Mouse (Mus musculus): ENCODE data around the gene Cdk5. TPM values are rescaled to one million over a fixed set of nuclear protein-coding genes. Genes with fewer than 3 reads are reported as not detected.
"Not testable (repeated sequence)": the region's sequence is repeated elsewhere in the genome, so short reads cannot be mapped to it uniquely, and the experiment has no call there.

Cdk5 gene
- total RNA-seq, 2 experiments from 2014 or later: 21.5 to 25.0 TPM

DNA sequence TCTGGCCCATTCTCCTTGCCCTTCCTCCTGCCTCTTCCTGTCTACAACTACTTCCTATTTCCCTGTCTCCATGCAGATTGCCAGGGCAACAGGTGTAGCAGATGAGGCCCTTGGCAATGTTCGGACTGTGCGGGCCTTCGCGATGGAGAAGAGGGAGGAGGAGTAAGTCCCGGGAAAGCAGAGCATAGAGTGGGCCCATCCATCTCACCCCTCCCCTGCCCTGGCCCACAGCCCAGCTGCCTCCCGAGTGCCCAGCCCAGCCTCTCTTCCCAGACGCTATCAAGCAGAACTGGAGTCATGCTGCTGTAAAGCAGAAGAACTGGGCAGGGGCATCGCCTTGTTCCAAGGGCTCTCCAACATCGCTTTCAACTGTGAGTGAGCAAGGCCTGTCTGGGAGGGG is 21.4 kb downstream of the Cdk5 start:
- intact Hi-C loops (cut with DNase I): no loop called here
- peak; percentile 41 to 50 for DNase-seq

DNA sequence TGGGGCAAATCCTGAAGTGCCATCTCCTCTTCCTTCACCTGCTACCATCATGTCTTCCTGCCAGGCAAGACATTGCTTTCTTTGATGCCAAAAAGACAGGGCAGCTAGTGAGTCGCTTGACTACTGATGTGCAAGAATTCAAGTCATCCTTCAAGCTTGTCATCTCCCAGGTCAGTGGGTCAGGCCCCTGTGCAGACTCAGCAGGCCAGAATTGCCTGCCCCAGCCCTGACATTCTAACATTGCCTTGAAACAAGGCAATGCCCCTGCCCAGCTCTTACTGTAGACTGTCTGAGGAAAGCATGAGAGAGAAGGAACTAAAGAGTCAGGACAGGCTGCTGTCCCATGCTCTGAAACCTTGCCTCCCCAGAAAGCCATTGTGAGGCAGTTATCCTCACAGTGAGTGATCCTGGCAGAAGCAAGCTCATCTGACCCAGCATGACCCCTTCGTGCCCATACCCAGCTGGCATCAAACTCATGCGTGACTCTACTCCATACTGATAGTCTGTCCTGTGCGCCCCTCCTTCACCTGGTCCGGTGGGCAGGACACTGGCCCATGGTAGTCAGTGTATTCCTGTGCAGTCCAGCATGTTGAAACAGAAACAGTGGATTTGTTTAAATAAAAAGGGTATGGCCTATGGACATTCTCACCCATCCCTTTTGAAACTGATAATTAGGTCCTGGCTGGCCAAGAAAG is 22.3 kb downstream of the Cdk5 start:
- intact Hi-C loops (cut with DNase I): no loop called here
- DNase-seq: no peak

DNA sequence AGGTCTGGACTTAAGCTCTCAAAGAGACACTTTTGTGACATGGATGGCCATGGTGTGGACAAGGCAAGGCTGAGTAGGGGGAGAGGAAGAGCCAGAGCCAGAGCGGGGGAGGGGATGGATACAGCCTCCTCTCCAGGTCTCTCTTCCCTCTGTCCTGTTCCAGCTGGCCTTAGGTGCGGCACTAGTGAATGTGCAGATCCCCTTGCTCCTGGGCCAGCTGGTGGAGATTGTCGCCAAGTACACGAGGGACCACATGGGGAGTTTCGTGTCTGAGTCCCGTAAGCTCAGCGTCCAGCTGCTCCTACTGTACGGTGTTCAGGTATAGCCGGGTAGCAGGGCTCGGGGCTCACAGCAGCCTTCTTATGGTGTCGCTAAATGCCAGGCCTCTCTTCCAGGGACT is 23.0 kb downstream of the Cdk5 start:
- intact Hi-C loops (cut with DNase I): no loop called here
- no peak for DNase-seq

DNA sequence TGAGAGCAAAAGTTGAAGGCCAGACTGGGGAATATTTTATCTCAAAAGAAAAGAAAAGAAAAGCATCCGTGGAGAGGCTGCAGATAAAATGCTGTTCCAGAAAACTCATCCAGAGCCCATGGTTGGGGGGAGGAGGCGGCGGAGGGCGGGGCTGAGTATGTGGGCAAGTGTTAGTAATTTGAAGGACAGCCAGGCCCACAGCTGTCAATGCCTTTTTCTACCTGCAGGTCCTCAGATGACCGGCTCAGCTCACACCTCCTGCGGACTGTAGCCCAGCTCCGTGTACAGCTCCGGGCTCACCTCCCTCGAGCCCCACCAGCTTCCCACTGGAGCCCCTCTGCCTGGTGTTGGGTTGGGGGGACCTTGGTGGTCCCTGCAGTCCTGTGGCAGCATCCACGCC is 23.6 kb downstream of the Cdk5 start:
- no peak for DNase-seq
- intact Hi-C loops (cut with DNase I): no loop called here

DNA sequence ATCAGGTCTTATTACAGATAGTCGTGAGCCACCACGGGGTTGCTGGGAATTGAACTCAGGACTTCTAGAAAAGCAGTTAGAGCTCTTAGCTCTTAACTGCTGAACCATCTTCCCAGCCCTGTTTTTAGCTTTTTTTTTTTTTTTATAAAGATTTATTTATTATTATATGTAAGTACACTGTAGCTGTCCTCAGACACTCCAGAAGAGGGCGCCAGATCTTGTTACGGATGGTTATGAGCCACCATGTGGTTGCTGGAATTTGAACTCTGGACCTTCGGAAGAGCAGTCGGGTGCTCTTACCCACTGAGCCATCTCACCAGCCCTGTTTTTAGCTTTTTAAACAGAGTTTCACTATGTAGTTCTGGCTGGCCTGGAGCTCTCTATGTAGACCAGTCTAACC is 27.1 kb downstream of the Cdk5 start:
- DNase-seq; intact Hi-C loops (cut with DNase I): not testable (repeated sequence)

DNA sequence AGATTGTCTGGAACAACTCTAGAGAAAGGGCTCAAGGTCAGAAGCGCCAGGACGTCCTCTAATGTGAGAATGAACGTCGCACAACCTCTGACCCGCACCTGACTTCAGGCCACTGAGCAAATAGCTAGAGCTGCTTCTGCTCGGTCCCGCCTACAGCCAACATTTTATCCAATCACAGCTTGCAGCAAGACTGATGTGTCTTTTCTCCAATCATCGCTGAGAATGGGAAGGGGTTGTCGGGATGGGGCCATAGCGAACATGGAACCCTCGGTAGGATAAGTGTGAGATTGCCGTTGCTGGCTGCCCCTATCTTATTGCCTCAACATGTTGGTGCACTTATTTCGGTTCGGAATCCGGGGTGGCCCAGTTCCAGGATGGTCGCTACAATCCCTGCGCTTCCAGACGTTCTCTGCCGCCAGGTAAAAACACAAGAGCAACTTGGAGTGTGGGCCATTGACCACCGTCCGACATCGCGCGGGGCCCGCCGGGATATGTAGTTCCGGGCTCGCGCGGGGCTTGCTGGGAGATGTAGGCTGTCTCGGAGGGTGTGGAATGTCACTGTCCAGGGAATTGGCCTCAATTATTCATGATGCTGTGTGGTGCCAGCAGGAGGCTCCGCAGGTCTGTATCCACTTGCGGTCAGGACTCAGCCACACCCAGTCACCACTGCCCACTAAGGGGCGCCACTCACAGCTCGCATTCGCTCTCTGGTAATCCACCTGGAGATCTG is 29.0 kb downstream of the Cdk5 start:
- intact Hi-C loops (cut with DNase I): loop anchor here (2.0 kb wide), 1 partner anchor 28 kb away; the partner anchor contains the start of genes Cdk5 and Slc4a2
- peak; percentile 97 to 99 for DNase-seq

DNA sequence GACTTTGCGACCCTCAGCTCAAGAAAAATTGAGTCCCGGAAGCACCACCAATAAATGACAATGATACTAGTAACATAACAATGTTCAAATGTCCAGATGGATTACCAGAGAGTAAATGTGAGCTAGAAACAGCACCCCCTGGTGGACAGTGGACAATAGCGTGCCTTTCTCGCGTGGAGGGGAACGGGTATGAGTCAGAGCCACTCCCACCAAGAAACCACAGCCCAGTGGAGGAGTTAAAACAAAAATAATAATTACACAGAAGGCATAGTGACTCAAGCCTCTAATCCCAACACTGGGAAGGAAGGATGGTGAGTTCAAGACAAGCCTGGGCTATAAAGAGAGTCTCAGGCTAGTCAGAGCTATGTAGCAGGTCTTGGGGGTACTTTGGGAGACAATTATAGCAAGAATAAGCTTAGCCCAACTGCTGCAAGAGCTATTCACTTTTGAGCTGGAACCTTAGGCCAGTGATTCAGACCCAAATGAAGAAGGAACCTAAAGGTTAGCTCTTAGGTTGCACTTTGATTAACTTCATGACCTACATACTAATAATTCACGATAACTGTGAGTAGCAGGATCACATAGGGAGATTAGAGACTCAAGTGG is 29.8 kb downstream of the Cdk5 start, which contains the start of gene Abcb8:
TSS of gene Abcb8 (plus strand) at position 272 of the 606 bp plus-strand sequence.
- intact Hi-C loops (cut with DNase I): loop anchor here (2.0 kb wide), 2 partner anchors 33 to 57 kb away; no protein-coding TSS in a partner anchor
- DNase-seq: peak; percentile 87 to 92

DNA sequence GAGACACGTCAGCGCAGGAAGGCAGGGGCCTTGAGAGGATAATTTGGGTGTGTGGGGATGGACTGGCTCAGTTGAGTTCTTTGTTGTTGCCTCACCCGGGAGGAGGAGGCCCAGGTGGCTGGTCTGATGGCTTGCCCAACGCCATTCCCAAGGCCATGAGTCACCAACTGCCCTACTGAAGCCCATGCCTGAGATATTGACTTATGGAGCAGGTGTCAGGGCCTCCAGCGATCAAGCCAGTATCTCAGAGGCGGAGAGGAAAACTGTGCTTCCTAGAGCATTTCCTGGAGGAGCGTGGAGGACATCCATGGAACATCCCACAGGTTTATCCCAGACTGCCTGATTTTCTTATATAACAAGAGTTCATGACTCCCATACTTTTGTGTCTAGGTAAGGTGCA is 30.6 kb downstream of the Cdk5 start:
- no peak for DNase-seq
- intact Hi-C loops (cut with DNase I): loop anchor here (2.0 kb wide), 2 partner anchors 32 to 56 kb away; no protein-coding TSS in a partner anchor

DNA sequence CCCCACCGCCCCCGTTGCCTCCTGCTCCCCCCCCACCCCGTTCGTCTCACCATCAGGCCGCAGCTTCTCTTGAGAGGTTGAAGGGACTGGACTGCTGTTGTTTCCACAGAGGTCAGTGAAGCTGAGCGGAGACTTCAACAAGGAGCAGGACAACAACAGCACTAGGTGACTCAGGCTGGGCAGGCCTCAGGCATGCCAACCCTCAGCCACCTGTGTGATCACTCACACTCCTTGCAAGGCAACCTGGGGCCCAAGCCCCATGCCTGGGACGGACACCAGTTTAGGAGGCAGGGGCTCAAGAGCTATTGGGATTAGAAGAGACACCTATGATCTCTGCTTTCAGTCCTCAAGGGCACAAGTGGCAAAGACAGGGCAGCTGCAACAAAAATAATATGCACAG is 31.5 kb downstream of the Cdk5 start, which contains the start of gene Atg9b:
TSS of gene Atg9b (minus strand) at position 280 of the 400 bp plus-strand sequence.
- intact Hi-C loops (cut with DNase I): loop anchor here (2.0 kb wide), 2 partner anchors 31 to 55 kb away; no protein-coding TSS in a partner anchor
- DNase-seq: no peak

DNA sequence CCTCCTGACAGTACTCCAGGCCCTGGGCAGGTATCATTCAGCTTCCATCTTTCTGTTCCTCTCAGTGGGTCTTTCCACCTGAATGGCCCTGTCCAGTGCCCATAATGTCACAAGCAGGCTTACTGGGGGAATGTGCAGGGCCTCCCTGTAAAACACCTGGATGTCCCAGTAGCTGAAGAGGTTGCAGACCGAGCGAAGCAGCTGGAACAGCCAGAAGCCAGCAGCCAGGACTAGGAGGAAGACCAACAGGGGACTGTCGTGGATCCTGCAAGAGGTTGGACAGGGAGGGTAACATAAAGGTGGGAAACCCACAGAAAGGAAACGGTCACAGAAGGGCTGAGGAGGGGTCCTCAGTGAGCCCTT is 33.7 kb downstream of the Cdk5 start:
- intact Hi-C loops (cut with DNase I): no loop called here
- DNase-seq: no peak

DNA sequence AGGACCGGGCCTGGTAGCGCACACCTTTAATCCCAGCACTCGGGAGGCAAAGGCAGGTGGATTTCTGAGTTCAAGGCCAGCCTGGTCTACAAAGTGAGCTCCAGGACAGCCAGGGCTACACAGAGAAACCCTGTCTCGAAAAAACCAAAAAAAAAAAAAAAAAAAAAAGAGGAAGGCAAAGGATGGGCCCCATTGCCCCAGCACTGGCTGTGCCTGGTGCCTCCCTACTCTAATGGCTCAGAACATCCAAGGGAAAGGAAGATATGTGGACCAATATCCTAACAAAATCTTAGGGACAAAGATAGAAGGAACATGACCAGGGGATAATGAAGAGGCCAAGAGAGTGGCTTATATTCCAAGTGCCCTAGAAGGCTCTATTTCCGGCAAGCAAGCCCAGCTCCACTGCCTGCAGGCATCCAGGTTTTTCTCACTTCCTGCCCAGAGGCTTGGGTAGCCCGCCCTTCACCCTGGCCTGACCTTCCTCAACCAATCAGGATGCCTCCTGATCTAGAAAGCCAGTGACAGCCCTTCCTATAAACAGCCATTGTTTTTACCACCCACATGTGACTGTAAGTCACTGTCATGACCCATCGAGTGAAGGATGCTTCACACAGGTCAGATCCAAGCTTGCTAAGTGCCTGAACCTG is 34.2 kb downstream of the Cdk5 start:
- DNase-seq: peak; percentile 46 to 61
- intact Hi-C loops (cut with DNase I): no loop called here

DNA sequence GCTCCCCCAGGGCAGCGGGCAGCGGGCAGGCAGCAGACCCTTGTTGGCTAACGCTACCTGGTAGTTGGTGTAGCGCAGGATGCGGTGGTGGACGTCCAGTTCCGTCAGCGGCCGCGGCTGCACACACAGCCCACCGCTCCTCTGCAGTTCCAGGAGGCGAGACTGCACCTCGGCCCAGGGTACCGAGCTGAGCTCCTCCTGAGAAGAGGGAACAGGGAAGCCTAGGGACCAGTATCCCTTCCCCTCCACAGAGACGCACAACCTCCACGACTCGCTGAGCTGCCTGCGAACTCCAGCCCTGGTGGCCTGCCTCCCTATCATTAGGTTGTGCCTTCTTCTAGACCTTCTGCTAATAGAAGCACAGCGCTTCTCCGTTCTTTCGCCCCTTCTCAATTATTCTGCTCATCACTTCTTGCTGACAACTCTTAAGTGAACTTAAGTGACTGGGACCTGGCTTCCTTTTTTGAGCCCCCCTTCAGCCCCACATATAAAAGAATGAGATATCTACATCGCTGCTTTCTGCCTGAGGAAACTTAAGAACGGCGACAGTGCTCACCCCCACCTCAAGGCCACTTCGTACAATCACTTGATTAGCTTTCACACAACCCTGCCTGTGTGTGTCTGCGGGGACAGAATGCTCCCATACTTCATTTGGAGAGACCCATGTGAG is 34.9 kb downstream of the Cdk5 start:
- intact Hi-C loops (cut with DNase I): no loop called here
- no peak for DNase-seq

DNA sequence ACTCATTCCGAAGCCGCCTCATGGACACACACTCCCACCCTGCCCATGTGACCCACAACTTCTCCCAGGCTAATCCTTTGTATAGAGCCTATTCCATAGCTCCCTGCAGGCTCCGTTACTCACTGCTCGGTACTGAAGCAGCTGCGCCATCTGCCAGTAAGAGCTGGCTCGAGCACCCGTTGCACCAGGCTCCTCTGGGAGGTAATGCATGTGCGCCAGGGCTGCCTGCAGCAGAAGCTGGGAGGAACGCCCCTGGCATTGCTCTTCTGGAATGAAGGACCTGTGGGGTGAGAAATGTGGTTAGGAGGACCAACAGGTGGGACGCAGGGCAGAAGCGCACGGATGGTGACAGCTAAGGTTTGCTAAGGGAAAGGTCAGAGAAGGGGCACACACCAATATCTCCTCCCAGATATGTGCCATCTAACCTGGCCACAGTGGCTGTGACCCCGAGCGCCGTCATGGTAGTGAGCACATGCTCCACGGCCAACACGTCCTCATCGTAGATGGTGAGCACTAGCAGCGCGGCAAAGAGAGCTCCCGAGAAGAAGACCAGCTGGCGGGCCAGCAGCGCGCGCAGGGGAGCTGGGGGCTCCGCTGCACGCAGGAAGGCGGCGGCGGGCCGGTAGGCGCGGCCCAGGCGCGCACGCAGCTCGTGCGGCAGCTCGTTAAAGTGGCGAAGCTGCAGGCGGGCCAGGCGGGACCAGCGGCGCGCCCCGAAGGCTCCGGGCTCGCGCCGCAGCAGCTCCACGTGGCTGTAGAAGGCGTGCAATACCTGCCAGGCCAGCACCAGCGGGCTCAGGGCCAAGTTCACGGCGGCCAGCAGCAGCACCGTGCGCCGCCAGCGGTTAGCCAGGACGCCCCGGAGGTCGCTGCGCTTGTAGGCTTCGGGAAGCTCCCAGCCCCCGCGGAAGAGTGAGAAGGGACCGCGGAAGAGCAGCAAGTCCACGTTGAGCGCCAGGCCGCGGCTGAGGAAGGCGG is 35.8 kb downstream of the Cdk5 start:
- DNase-seq: peak; percentile 75 to 78
- intact Hi-C loops (cut with DNase I): loop anchor here (2.0 kb wide), 1 partner anchor 23 kb away; the partner anchor contains the start of gene Nos3

DNA sequence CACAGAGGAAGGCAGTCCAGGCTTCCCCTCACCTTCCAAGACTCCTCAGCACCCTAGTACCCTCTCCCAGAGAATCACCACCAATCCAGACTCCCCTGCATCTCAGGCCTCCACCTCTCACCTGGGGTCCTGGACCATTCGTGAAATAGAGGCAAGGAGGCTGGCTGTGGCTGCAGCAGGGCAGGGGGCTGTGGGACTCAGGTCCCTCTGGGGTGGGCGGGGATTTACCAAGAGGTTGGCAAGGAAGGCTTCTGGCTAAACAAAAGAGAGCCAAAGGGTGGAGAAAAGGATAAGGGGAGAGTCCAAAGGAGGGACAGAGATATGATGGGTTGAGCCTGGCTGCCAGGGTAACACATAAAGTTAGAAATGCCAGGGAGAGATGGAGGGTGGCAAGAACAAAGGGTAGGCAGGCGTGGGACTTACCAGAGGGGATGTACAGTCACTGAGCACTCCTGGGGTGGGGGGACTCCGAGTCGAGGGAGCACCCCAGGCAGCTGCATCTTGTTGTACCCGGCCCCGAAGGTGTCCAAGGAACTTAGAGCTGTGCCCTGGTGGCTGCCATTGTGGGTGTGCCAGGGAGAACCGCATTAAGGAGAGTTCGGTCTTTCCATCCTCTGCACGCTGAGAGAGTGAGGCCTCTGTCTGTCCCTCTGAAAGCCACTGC is 37.3 kb downstream of the Cdk5 start:
- intact Hi-C loops (cut with DNase I): loop anchor here (2.0 kb wide), 1 partner anchor 21 kb away; the partner anchor contains the start of gene Nos3
- no peak for DNase-seq

DNA sequence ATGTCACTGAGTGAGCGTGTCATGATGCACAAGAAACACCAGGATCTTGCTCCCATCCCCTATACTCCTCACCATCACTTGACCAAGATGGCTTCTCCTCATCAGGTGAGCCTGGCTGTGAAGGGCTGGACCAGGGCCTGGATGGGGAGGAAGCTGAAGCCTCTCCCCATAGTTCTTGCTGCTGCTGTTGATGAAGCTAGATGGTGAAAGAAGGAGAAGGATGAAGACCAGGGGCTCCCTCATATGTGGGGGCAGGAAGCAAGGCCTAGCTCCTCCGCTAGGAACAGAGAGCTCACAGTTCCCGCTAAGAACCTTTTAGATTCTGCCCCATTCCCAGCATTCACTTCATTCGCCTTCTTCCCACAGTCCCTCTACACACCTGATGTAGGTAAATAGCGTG is 38.0 kb downstream of the Cdk5 start:
- intact Hi-C loops (cut with DNase I): no loop called here
- DNase-seq: no peak

DNA sequence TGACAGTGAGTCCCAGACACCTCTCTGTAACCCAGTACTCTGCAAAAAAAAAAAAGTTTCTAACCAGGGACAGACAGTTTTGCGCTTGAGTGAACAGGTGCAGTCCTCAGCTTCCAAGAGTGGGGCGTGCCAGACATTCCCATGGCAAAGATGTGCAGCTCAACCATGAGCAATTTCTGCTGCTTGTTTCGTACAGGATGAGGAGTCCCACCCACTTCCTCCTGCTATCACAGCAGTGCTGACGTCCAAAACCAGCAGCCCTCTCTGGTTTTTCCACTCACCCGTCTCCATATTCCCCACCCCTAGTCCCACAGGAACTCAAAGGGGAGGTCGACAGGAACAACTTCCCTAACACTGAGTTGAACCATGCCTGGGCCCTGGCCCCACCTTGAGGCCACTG is 38.9 kb downstream of the Cdk5 start:
- peak; percentile 62 to 66 for DNase-seq
- intact Hi-C loops (cut with DNase I): no loop called here

DNA sequence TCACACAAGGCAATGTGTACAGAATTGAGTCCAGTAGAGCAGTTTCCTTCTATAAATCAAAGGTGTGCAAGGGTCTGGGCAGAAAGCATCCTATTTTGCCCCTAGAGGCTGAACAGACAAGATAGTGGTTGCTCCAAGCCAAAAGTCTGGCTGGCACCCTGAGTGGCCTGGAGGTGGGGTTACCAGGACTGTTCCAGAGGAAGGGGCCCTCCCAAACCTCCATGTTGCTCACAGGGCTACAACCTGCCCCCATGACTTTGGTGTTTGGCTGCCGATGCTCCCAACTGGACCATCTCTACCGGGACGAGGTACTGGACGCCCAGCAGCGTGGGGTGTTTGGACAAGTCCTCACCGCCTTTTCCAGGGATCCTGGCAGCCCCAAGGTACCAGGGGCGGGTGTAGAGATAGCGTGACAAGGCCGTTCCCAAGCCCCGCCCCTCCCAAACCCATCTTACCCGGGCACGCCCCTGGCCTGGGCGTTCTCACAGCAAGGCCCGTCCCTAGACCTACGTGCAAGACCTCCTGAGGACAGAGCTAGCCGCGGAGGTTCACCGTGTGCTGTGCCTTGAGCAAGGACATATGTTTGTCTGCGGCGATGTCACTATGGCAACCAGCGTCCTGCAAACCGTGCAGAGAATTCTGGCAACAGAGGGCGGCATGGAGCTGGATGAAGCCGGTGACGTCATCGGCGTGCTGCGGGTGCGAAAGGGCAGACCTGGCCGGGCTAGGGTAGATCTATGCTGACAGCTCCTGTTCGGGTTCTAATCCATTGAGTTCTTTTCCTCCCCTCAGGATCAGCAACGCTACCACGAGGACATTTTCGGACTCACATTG is 40.1 kb downstream of the Cdk5 start:
- intact Hi-C loops (cut with DNase I): no loop called here
- DNase-seq: peak; percentile 94 to 95

DNA sequence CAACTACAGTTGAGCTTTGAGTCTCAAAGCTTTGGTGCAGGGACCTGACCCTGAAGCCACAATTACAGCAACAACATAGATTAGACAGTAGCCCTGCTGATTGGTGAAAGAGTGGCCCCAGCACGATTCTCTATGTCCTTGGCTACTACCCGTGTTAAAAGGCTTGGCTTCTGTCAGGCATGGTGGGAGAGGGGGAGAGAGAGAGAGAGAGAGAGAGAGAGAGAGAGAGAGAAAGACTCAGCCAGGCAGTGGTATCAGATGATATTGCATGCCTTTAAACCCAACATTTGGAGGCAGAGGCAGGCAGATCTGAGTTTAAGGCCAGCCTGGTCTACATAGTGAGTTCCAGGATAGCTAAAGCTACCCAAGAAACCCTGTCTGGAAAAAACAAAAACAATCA is 41.3 kb downstream of the Cdk5 start:
- DNase-seq: no peak
- intact Hi-C loops (cut with DNase I): no loop called here
